Mouse (Mus musculus) lung, postnatal 0 days (tissue): Measurements from ENCODE around the gene Fcrls. TPM values are rescaled to one million over a fixed set of nuclear protein-coding genes. Genes with fewer than 3 reads are reported as not detected.

ENCODE experiments used
- ATAC-seq: fragments of 200-750 bp; cut with Nextera tagmentation; 2 replicates; pipeline ENCODE4 v1.8.0; 2017; ENCODE audit warnings: moderate library complexity
- DNase-seq: peaks from one replicate; pipeline ENCODE4 v3.0.0-alpha.2; 2016; ENCODE audit warnings: low spot score
- H3K27ac ChIP-seq: fragments of 300-500 bp; sonication (generic); 2 replicates; pipeline ENCODE4 v1.5.1; 2014; ENCODE audit warnings: antibody characterized with exemption, mild to moderate bottlenecking, low read length, mixed read lengths
- H3K27me3 ChIP-seq: fragments of 300-500 bp; sonication (generic); replicated peaks from 2 replicates; pipeline ENCODE4 v1.6.1; 2014; ENCODE audit warnings: low read length, mixed read lengths; ENCODE audit not compliant: insufficient read depth
- H3K36me3 ChIP-seq: fragments of 300-500 bp; sonication (generic); 2 replicates; pipeline ENCODE4 v1.6.1; 2014; ENCODE audit warnings: low read length, mixed read lengths; ENCODE audit not compliant: insufficient read depth
- H3K4me1 ChIP-seq: fragments of 300-500 bp; sonication (generic); 2 replicates; pipeline ENCODE4 v1.6.1; 2014; ENCODE audit warnings: antibody characterized with exemption, low read depth, low read length, mixed read lengths; ENCODE audit not compliant: insufficient read depth
- H3K4me2 ChIP-seq: fragments of 300-500 bp; sonication (generic); replicated peaks from 2 replicates; pipeline ENCODE4 v1.6.1; 2014; ENCODE audit warnings: low read depth, mild to moderate bottlenecking, low read length, moderate library complexity, mixed read lengths
- H3K4me3 ChIP-seq: fragments of 300-500 bp; sonication (generic); 2 replicates; pipeline ENCODE4 v1.5.1; 2014; ENCODE audit warnings: low read depth, low read length
- H3K9ac ChIP-seq: fragments of 300-500 bp; sonication (generic); replicated peaks from 2 replicates; pipeline ENCODE4 v1.6.1; 2014; ENCODE audit warnings: low read depth, mild to moderate bottlenecking
- H3K9me3 ChIP-seq: fragments of 300-500 bp; sonication (generic); 2 replicates; pipeline ENCODE4 v1.6.1; 2016; ENCODE audit warnings: low read length, mixed read lengths
- CTCF ChIP-seq: IDR thresholded peaks from 2 replicates; pipeline ENCODE4 v1.5.1; 2016; ENCODE audit warnings: antibody characterized with exemption, mild to moderate bottlenecking
- EP300 ChIP-seq: IDR thresholded peaks from 2 replicates; pipeline ENCODE4 v1.6.1; 2016; ENCODE audit warnings: antibody characterized with exemption, mild to moderate bottlenecking, control low read depth
- WGBS: fragments of 180-500 bp; shearing (Covaris S2); extraction: QIAGEN DNeasy Blood & Tissue Kit; methylation state at CpG from one replicate; pipeline ENCODE4 v1.1.7; 2014; 5-methylcytosine and 5-hydroxymethylcytosine counted together
- polyA plus RNA-seq: library from polyadenylated mRNA; unstranded; fragments of >200 nt; fragmentation: Nextera tagmentation; extraction: Ambion mirVana; gene quantifications from 2 replicates; pipeline ENCODE4 v1.2.1, GENCODE M21; 2015

Gene Fcrls
- polyA plus RNA-seq, 1 experiment from 2014 or later, result 7.6 TPM

- Histone ChIP-seq H3K4me1 (no peaks in the 10 kb centered on the region), H3K4me3 (no peak overlapping the region), H3K9ac (no peak overlapping the region), H3K27ac (no peak overlapping the region), H3K36me3 (no peaks in the 10 kb centered on the region), H3K9me3 (no peaks in the 10 kb centered on the region), H3K27me3 (no peaks in the 10 kb centered on the region), H3K4me2 (no peak overlapping the region)
- WGBS, result 76% methylated on average over 5 of the region's 5 CpGs
- no peak for TF ChIP-seq EP300
- no peak for TF ChIP-seq CTCF
- DNase-seq (no peak), ATAC-seq (no peak)
Measured at GRCm38 (mm10) chr3:87206336-87207075, 57.0 kb downstream of the Fcrls start.

Other genes starting within 250 kb of the Fcrls start
- 3.5 TPM in 2 replicates for gene Kirrel, start 89.0 kb downstream of the Fcrls start, polyA plus RNA-seq
- 0.25 and 0.27 TPM in 2 replicates for gene Cd5l, start 94.1 kb upstream of the Fcrls start, polyA plus RNA-seq
- gene Fcrl1, start 112.6 kb upstream of the Fcrls start, polyA plus RNA-seq, result 0.35 and 0.60 TPM in 2 replicates
- not detected in 2 replicates for gene Fcrl5, start 172.0 kb upstream of the Fcrls start, polyA plus RNA-seq